Mouse (Mus musculus) embryonic facial prominence, embryonic 14.5 days (tissue): ENCODE results near the gene Kif26a. TPM values are rescaled to one million over a fixed set of nuclear protein-coding genes. Genes with fewer than 3 reads are reported as not detected.

Experiments used
- ATAC-seq: fragments of 200-750 bp; cut with Nextera tagmentation; 2 replicates; pipeline ENCODE4 v1.8.0; 2017; ENCODE audit warnings: low read depth, moderate number of reproducible peaks, moderate TSS enrichment
- DNase-seq: peaks from one replicate; pipeline ENCODE4 v3.0.0-alpha.2; 2015; ENCODE audit warnings: low spot score
- H3K27ac ChIP-seq: fragments of 300-500 bp; sonication (generic); replicated peaks from 2 replicates; pipeline ENCODE4 v1.5.1; 2014; ENCODE audit warnings: low read depth, mild to moderate bottlenecking, low read length, moderate library complexity
- H3K27me3 ChIP-seq: fragments of 300-500 bp; sonication (generic); replicated peaks from 2 replicates; pipeline ENCODE4 v1.6.1; 2014; ENCODE audit warnings: low read length; ENCODE audit not compliant: control insufficient read depth, insufficient read depth
- H3K36me3 ChIP-seq: fragments of 300-500 bp; sonication (generic); 2 replicates; pipeline ENCODE4 v1.6.1; 2014; ENCODE audit warnings: low read length, mixed read lengths; ENCODE audit not compliant: control insufficient read depth, insufficient read depth
- H3K4me1 ChIP-seq: fragments of 300-500 bp; sonication (generic); 2 replicates; pipeline ENCODE4 v1.6.1; 2014; ENCODE audit warnings: antibody characterized with exemption, low read length; ENCODE audit not compliant: control insufficient read depth, insufficient read depth
- H3K4me2 ChIP-seq: fragments of 300-500 bp; sonication (generic); 2 replicates; pipeline ENCODE4 v1.6.1; 2014; ENCODE audit warnings: low read depth, mild to moderate bottlenecking, low read length, moderate library complexity, mixed read lengths
- H3K4me3 ChIP-seq: fragments of 300-500 bp; sonication (generic); 2 replicates; pipeline ENCODE4 v1.5.1; 2014; ENCODE audit warnings: low read depth, mild to moderate bottlenecking, low read length
- H3K9ac ChIP-seq: fragments of 300-500 bp; sonication (generic); 2 replicates; pipeline ENCODE4 v1.6.1; 2014; ENCODE audit warnings: low read depth, mild to moderate bottlenecking, low read length, moderate library complexity, mixed read lengths
- H3K9me3 ChIP-seq: fragments of 300-500 bp; sonication (generic); 2 replicates; pipeline ENCODE4 v1.6.1; 2016; ENCODE audit warnings: low read length; ENCODE audit not compliant: control insufficient read depth
- WGBS: fragments of 180-500 bp; shearing (Covaris S2); extraction: QIAGEN DNeasy Blood & Tissue Kit; methylation state at CpG from one replicate; pipeline ENCODE4 v1.1.7; 2014; 5-methylcytosine and 5-hydroxymethylcytosine counted together
- polyA plus RNA-seq: library from polyadenylated mRNA; unstranded; fragments of >200 nt; fragmentation: Nextera tagmentation; extraction: Ambion mirVana; gene quantifications from 2 replicates; pipeline ENCODE4 v1.2.1, GENCODE M21; 2014

Gene Kif26a
- polyA plus RNA-seq: 4.0 TPM in 2 replicates

GRCm38 (mm10) chr12:112145875-112146651 is at the start of gene Kif26a:
Gene Kif26a, plus strand, starts transcription at chr12:112146208.
- Histone ChIP-seq H3K4me2 (peak within 1 kb of the TSS; percentile 89), H3K27me3 (peaks cover 39% of the 10 kb centered on the region), H3K4me1 (peaks cover 44% of the 10 kb centered on the region), H3K4me3 (peak within 1 kb of the TSS; percentile 67), H3K27ac (peak within 1 kb of the TSS; percentile 67), H3K36me3 (peaks cover 4% of the 10 kb centered on the region; the same call in 1 of the 2 replicates), H3K9ac (peak within 1 kb of the TSS; percentile 75), H3K9me3 (no peaks in the 10 kb centered on the region)
- peak; percentile 92 for DNase-seq
- peak; percentile 77 for ATAC-seq
- 1% methylated on average over 24 of the region's 68 CpGs for WGBS

- 68% methylated on average over 8 of the region's 8 CpGs for WGBS
- DNase-seq (no peak), ATAC-seq (no peak)
- Histone ChIP-seq H3K36me3 (no peaks in the 10 kb centered on the region), H3K4me2 (no peak overlapping the region), H3K27ac (no peak overlapping the region), H3K4me1 (no peaks in the 10 kb centered on the region), H3K27me3 (peaks cover under 1% of the 10 kb centered on the region; the same call in 1 of the 2 replicates), H3K9me3 (no peaks in the 10 kb centered on the region), H3K4me3 (no peak overlapping the region), H3K9ac (no peak overlapping the region)
Measured at GRCm38 (mm10) chr12:112096733-112097117, 49.3 kb upstream of the Kif26a start.

- Histone ChIP-seq H3K27me3 (no peaks in the 10 kb centered on the region), H3K4me1 (no peaks in the 10 kb centered on the region), H3K9ac (no peak overlapping the region), H3K9me3 (no peaks in the 10 kb centered on the region), H3K36me3 (no peaks in the 10 kb centered on the region), H3K4me2 (no peak overlapping the region), H3K4me3 (no peak overlapping the region), H3K27ac (no peak overlapping the region)
- no peak for DNase-seq
- no peak for ATAC-seq
- 35% methylated on average over 4 of the region's 4 CpGs for WGBS
Measured at GRCm38 (mm10) chr12:112100106-112100505, 45.9 kb upstream of the Kif26a start.

- H3K9ac ChIP-seq: no peak overlapping the region
- no peak overlapping the region for H3K4me3 ChIP-seq
- no peaks in the 10 kb centered on the region for H3K9me3 ChIP-seq
- H3K4me2 ChIP-seq: no peak overlapping the region
- no peaks in the 10 kb centered on the region for H3K27me3 ChIP-seq
- ATAC-seq: no peak
- no peaks in the 10 kb centered on the region for H3K4me1 ChIP-seq
- 46% methylated on average over 4 of the region's 4 CpGs for WGBS
- no peaks in the 10 kb centered on the region for H3K36me3 ChIP-seq
- H3K27ac ChIP-seq: no peak overlapping the region
- peak; percentile 17 for DNase-seq
Measured at GRCm38 (mm10) chr12:112101045-112101444, 45.0 kb upstream of the Kif26a start.

- Histone ChIP-seq H3K4me2 (no peak overlapping the region), H3K27ac (no peak overlapping the region), H3K9me3 (no peaks in the 10 kb centered on the region), H3K4me1 (0 out of 2 replicates have a peak, but pooled peaks cover 7% of the 10 kb centered on the region), H3K9ac (no peak overlapping the region), H3K36me3 (no peaks in the 10 kb centered on the region), H3K27me3 (no peaks in the 10 kb centered on the region; the same call in 1 of the 2 replicates), H3K4me3 (no peak overlapping the region)
- DNase-seq (no peak), ATAC-seq (no peak)
- WGBS: 90% methylated on average over 5 of the region's 5 CpGs
Measured at GRCm38 (mm10) chr12:112103179-112103578, 42.8 kb upstream of the Kif26a start.

GRCm38 (mm10) chr12:112104890-112105289 is 41.1 kb upstream of the Kif26a start:
- no peak overlapping the region for H3K27ac ChIP-seq
- no peak overlapping the region for H3K9ac ChIP-seq
- DNase-seq (no peak), ATAC-seq (no peak)
- no peak overlapping the region for H3K4me2 ChIP-seq
- H3K4me1 ChIP-seq: 0 out of 2 replicates have a peak, but pooled peaks cover 7% of the 10 kb centered on the region
- no peaks in the 10 kb centered on the region for H3K36me3 ChIP-seq
- no peak overlapping the region for H3K4me3 ChIP-seq
- no peaks in the 10 kb centered on the region for H3K9me3 ChIP-seq
- H3K27me3 ChIP-seq: no peaks in the 10 kb centered on the region; the same call in 1 of the 2 replicates
- 87% methylated on average over 11 of the region's 11 CpGs for WGBS

- Histone ChIP-seq H3K4me1 (0 out of 2 replicates have a peak, but pooled peaks cover 7% of the 10 kb centered on the region), H3K9ac (peak within 1 kb of the TSS; percentile 11; the same call in 1 of the 2 replicates), H3K4me3 (peak within 1 kb of the TSS; percentile 21), H3K4me2 (peak within 1 kb of the TSS; percentile 48), H3K9me3 (no peaks in the 10 kb centered on the region), H3K36me3 (no peaks in the 10 kb centered on the region), H3K27ac (no peak within 1 kb of the TSS), H3K27me3 (no peaks in the 10 kb centered on the region; the same call in 1 of the 2 replicates)
- ATAC-seq (peak; percentile 64), DNase-seq (peak; percentile 50)
- WGBS: 2% methylated on average over 14 of the region's 14 CpGs
Measured at GRCm38 (mm10) chr12:112106541-112106971, 39.5 kb upstream of the Kif26a start, which contains the start of gene Aspg. Gene Aspg, plus strand, starts transcription at chr12:112106679.

GRCm38 (mm10) chr12:112107685-112108084 is 38.3 kb upstream of the Kif26a start:
- no peak for DNase-seq
- Histone ChIP-seq H3K9me3 (no peaks in the 10 kb centered on the region), H3K27ac (no peak overlapping the region), H3K4me3 (no peak overlapping the region), H3K4me2 (no peak overlapping the region), H3K27me3 (no peaks in the 10 kb centered on the region; the same call in 1 of the 2 replicates), H3K9ac (no peak overlapping the region), H3K36me3 (no peaks in the 10 kb centered on the region), H3K4me1 (0 out of 2 replicates have a peak, but pooled peaks cover 7% of the 10 kb centered on the region)
- ATAC-seq: no peak
- WGBS: 86% methylated on average over 8 of the region's 8 CpGs
